Mouse (Mus musculus) NIH3T3 (cell line): ENCODE results near the gene Tmem143.
"Not testable (repeated sequence)": the region's sequence is repeated elsewhere in the genome, so short reads cannot be mapped to it uniquely, and the experiment has no call there.

Experiments
- DNase-seq: peaks from one replicate; pipeline ENCODE4 v3.0.0-alpha.2; 2012; ENCODE audit warnings: low read depth

Tmem143 gene

GRCm38 (mm10) chr7:45896517-45897257, at the start of gene Tmem143, which contains the start of gene Syngr4:
TSS of gene Tmem143 (plus strand) at chr7:45896941.
TSS of gene Syngr4 (minus strand) at chr7:45896714.
- DNase-seq = peak; percentile 98

- no peak for DNase-seq
These were observed 48.2 kb upstream of the Tmem143 start for GRCm38 (mm10) chr7:45848447-45849027.

- DNase-seq = no peak
These were observed 46.1 kb upstream of the Tmem143 start for GRCm38 (mm10) chr7:45850661-45851060.

- no peak for DNase-seq
These were observed 43.7 kb upstream of the Tmem143 start for GRCm38 (mm10) chr7:45853089-45853488.

GRCm38 (mm10) chr7:45856950-45857901, 39.5 kb upstream of the Tmem143 start:
- DNase-seq = no peak

- no peak for DNase-seq
These were observed 37.7 kb upstream of the Tmem143 start for GRCm38 (mm10) chr7:45859008-45859407.

- no peak for DNase-seq
These were observed 33.9 kb upstream of the Tmem143 start for GRCm38 (mm10) chr7:45862804-45863203.

- no peak for DNase-seq
These were observed 32.3 kb upstream of the Tmem143 start for GRCm38 (mm10) chr7:45864435-45864834.

- DNase-seq = peak; percentile 98
These were observed 30.5 kb upstream of the Tmem143 start for GRCm38 (mm10) chr7:45865925-45866910.

- DNase-seq = no peak
These were observed 28.9 kb upstream of the Tmem143 start for GRCm38 (mm10) chr7:45867871-45868270.

GRCm38 (mm10) chr7:45869107-45869670, 27.6 kb upstream of the Tmem143 start:
- DNase-seq = no peak

GRCm38 (mm10) chr7:45869787-45870186, 27.0 kb upstream of the Tmem143 start:
- DNase-seq = no peak

GRCm38 (mm10) chr7:45870282-45871058, 26.3 kb upstream of the Tmem143 start:
- no peak for DNase-seq

- DNase-seq = peak; percentile 95
These were observed 24.1 kb upstream of the Tmem143 start, which contains the start of gene Kdelr1 for GRCm38 (mm10) chr7:45872624-45873023. TSS of gene Kdelr1 (plus strand) at chr7:45872772.

- peak; percentile 71 for DNase-seq
These were observed 23.4 kb upstream of the Tmem143 start for GRCm38 (mm10) chr7:45873061-45873947.

- no peak for DNase-seq
These were observed 19.8 kb upstream of the Tmem143 start for GRCm38 (mm10) chr7:45876895-45877294.

- not testable (repeated sequence) for DNase-seq
These were observed 18.5 kb upstream of the Tmem143 start, which contains the start of gene Grin2d for GRCm38 (mm10) chr7:45878278-45878677. TSS of gene Grin2d (minus strand) at chr7:45878378.

GRCm38 (mm10) chr7:45880531-45880930, 16.2 kb upstream of the Tmem143 start:
- DNase-seq = no peak

- DNase-seq = no peak
These were observed 15.7 kb upstream of the Tmem143 start for GRCm38 (mm10) chr7:45881011-45881410.
